8 mouse cellular contexts compared by ENCODE assay signal in the genomic region with DNA sequence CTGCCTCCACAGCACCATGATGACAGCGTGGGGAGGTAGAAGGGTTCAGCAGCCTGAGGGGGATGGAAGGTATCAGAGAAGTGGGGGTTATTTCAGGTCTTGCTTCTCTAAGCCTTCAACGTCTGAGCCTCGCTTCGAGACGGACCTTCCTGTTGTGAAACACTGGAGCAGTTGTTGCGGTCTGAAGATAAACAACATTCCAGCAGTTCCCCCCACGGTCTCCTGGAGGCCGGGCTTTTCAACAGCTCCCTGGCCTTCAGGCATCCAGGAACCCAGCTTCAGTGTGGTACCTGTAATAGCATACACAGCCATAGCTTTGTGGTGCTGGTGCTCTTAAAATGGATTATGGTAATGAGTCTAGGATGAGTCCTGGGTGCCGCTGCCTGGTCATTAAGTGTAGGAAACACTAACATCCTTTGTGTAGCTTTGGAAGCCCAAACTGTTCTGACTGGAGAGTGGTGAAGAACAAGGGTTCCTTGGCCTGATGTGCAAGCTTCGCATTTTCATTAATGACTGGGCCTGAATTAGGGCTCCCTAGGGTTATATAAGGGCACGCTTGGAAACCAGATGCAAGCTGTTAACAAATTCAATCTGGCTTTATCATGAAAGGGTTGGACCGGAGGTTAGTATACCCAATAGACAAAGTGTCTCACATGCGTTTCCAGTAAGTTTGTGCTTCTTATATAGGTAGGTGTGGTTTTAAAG.
DNase-seq lines count a peak whose midpoint lies in the region; ATAC-seq and TF ChIP-seq lines count a peak whose summit lies in the region.
"Had no signal": no experiment of that assay in that cellular context is flagged by ENCODE, and none has a peak within 500 bp of the region (broad histone marks: within the 10 kb centered on the region; RNA-seq: fewer than 3 reads in every experiment).

No protein-coding gene starts in this region.

- peak; percentile 35; the same call in 1 of the 2 replicates for ATAC-seq in neural tube, embryonic 11.5 days (ENCODE audit: insufficient read depth, low FRiP score, low TSS enrichment)
- peak; percentile 70 for ATAC-seq in hindbrain, postnatal 0 days

- H3K9me3 ChIP-seq in neural tube, embryonic 11.5 days (ENCODE audit: control insufficient read depth, low read length) = no peaks in the 10 kb centered on the region
- no peaks in the 10 kb centered on the region for H3K9me3 ChIP-seq in hindbrain, postnatal 0 days (ENCODE audit: low read length)
- H3K9me3 ChIP-seq: liver, embryonic 13.5 days had no signal

- no peak overlapping the region for H3K9ac ChIP-seq in neural tube, embryonic 11.5 days (ENCODE audit: low read length)
- H3K9ac ChIP-seq in hindbrain, postnatal 0 days (replicated peaks; ENCODE audit: low read length) = no peak overlapping the region
- H3K9ac ChIP-seq: liver, embryonic 13.5 days had no signal

- no peak overlapping the region for H3K4me2 ChIP-seq in neural tube, embryonic 11.5 days (ENCODE audit: low read depth)
- no peak overlapping the region for H3K4me2 ChIP-seq in hindbrain, postnatal 0 days (ENCODE audit: low read depth, low read length)
- H3K4me2 ChIP-seq: liver, embryonic 13.5 days had no signal

- TF ChIP-seq CTCF in hindbrain, postnatal 0 days (IDR thresholded peaks at IDR 0.05; ENCODE audit: low read depth) = no peak
- no peak for TF ChIP-seq CTCF in kidney, adult 2 months (conservative IDR thresholded peaks at IDR 0.05; ENCODE audit: insufficient read depth, insufficient read length, low read depth, low read length)

- no peak for DNase-seq in neural tube, embryonic 11.5 days (ENCODE audit: low spot score)
- no peak for DNase-seq in neural tube, embryonic 10.5 days (ENCODE audit: extremely low spot score, low spot score)
- peak; percentile 96 for DNase-seq in heart, adult 11 months
- DNase-seq in hindbrain, postnatal 0 days (ENCODE audit: low spot score) = peak; percentile 31
- DNase-seq in lung, postnatal 14 days = peak; percentile 41
- DNase-seq in natural killer cell, adult 2 months (ENCODE audit: low spot score in 2 of 2) = no peak
- DNase-seq in kidney, adult 2 months = no peak
- DNase-seq: liver, embryonic 13.5 days had no signal

- H3K4me3 ChIP-seq in neural tube, embryonic 11.5 days (ENCODE audit: low read depth, low read length) = no peak overlapping the region
- H3K4me3 ChIP-seq in hindbrain, postnatal 0 days (ENCODE audit: low read length) = no peak overlapping the region
- no peak overlapping the region for H3K4me3 ChIP-seq in kidney, adult 2 months (ENCODE audit: insufficient read depth, low read depth, low read length)
- H3K4me3 ChIP-seq: liver, embryonic 13.5 days had no signal

- H3K27me3 ChIP-seq in neural tube, embryonic 11.5 days (ENCODE audit: control insufficient read depth, insufficient read depth, low read length) = no peaks in the 10 kb centered on the region
- H3K27me3 ChIP-seq in hindbrain, postnatal 0 days (ENCODE audit: insufficient read depth, low read length) = no peaks in the 10 kb centered on the region
- H3K27me3 ChIP-seq in kidney, adult 2 months (replicated peaks; ENCODE audit: control insufficient read depth, insufficient read depth, low read length) = no peaks in the 10 kb centered on the region
- H3K27me3 ChIP-seq: liver, embryonic 13.5 days had no signal

- H3K36me3 ChIP-seq in neural tube, embryonic 11.5 days (ENCODE audit: control insufficient read depth, insufficient read depth, low read length) = no peaks in the 10 kb centered on the region
- H3K36me3 ChIP-seq in hindbrain, postnatal 0 days (ENCODE audit: insufficient read depth, low read length) = no peaks in the 10 kb centered on the region
- H3K36me3 ChIP-seq in kidney, adult 2 months (ENCODE audit: control insufficient read depth, insufficient read depth, low read length) = no peaks in the 10 kb centered on the region
- H3K36me3 ChIP-seq: liver, embryonic 13.5 days had no signal

- no peak for TF ChIP-seq POLR2A in kidney, adult 2 months (IDR thresholded peaks at IDR 0.05; ENCODE audit: low read depth, low read length)

- no peaks in the 10 kb centered on the region for H3K4me1 ChIP-seq in neural tube, embryonic 11.5 days (ENCODE audit: control insufficient read depth, insufficient read depth, low read length)
- H3K4me1 ChIP-seq in hindbrain, postnatal 0 days (ENCODE audit: insufficient read depth, low read length) = no peaks in the 10 kb centered on the region
- no peaks in the 10 kb centered on the region for H3K4me1 ChIP-seq in kidney, adult 2 months (ENCODE audit: control insufficient read depth, insufficient read depth, low read length)
- H3K4me1 ChIP-seq: liver, embryonic 13.5 days had no signal

- H3K27ac ChIP-seq in neural tube, embryonic 11.5 days (ENCODE audit: low read depth, low read length) = no peak overlapping the region
- H3K27ac ChIP-seq in hindbrain, postnatal 0 days = no peak overlapping the region
- H3K27ac ChIP-seq in kidney, adult 2 months (ENCODE audit: insufficient read depth, low read depth, low read length) = no peak overlapping the region
- H3K27ac ChIP-seq: liver, embryonic 13.5 days had no signal

- WGBS in neural tube, embryonic 11.5 days = 54% methylated on average over 13 of the region's 13 CpGs
- 44% methylated on average over 13 of the region's 13 CpGs for WGBS in hindbrain, postnatal 0 days
- WGBS in kidney, adult 2 months = 49% methylated on average over 13 of the region's 13 CpGs

Comparison
In these comparisons a context has a peak if more than half of its experiments do, and no peak if none do; other contexts are left out.
1. DNase-seq: peak in heart, adult 11 months (single experiment), hindbrain, postnatal 0 days (single experiment) and lung, postnatal 14 days (single experiment); none in neural tube, embryonic 11.5 days (single experiment), neural tube, embryonic 10.5 days (single experiment), natural killer cell, adult 2 months (0 of 2) and kidney, adult 2 months (single experiment).